Mouse (Mus musculus) myocyte (in vitro differentiated cells): Measurements from ENCODE around the gene Rapgef1.

Experiments
- E2F4 ChIP-seq: IDR thresholded peaks from one replicate; pipeline ENCODE4 v1.6.1; 2011; ENCODE audit warnings: mild to moderate bottlenecking, control low read depth, moderate library complexity; ENCODE audit not compliant: insufficient read depth
- MAX ChIP-seq: IDR thresholded peaks from one replicate; pipeline ENCODE4 v1.6.1; 2011; ENCODE audit warnings: low read depth, mild to moderate bottlenecking, control low read depth
- MYOD1 ChIP-seq, 3 experiments: IDR thresholded peaks; one replicate each; pipeline ENCODE4 v1.6.1; 2011; ENCODE audit warnings: control low read depth in 2 of 3, low read depth in 2 of 3, mild to moderate bottlenecking in 2 of 3, moderate library complexity in 1 of 3; ENCODE audit not compliant: insufficient read length in 2 of 3, control insufficient read depth in 1 of 3
- MYOG ChIP-seq, 3 experiments: IDR thresholded peaks; one replicate each; pipeline ENCODE4 v1.6.1; 2011; ENCODE audit warnings: control low read depth in 2 of 3, low read depth in 2 of 3, mild to moderate bottlenecking in 2 of 3; ENCODE audit not compliant: insufficient read length in 2 of 3, control insufficient read depth in 1 of 3, insufficient read depth in 1 of 3
- POLR2A ChIP-seq: IDR thresholded peaks from one replicate; pipeline ENCODE4 v1.6.1; 2011; ENCODE audit warnings: low read depth, mild to moderate bottlenecking, control low read depth, moderate library complexity; ENCODE audit not compliant: insufficient read length
- POLR2AphosphoS2 ChIP-seq: IDR thresholded peaks from one replicate; pipeline ENCODE4 v1.6.1; 2011; ENCODE audit warnings: low read depth, control low read depth; ENCODE audit not compliant: insufficient read length
- REST ChIP-seq: IDR thresholded peaks from one replicate; pipeline ENCODE4 v1.6.1; 2011; ENCODE audit warnings: mild to moderate bottlenecking, control low read depth, moderate library complexity; ENCODE audit not compliant: insufficient read depth, insufficient read length
- SRF ChIP-seq: IDR thresholded peaks from one replicate; pipeline ENCODE4 v1.6.1; 2011; ENCODE audit warnings: low read depth; ENCODE audit not compliant: control insufficient read depth, insufficient read length
- TCF12 ChIP-seq: IDR thresholded peaks from one replicate; pipeline ENCODE4 v1.6.1; 2011; ENCODE audit warnings: mild to moderate bottlenecking, control low read depth; ENCODE audit not compliant: poor library complexity, insufficient read depth, severe bottlenecking
- TCF3 ChIP-seq: IDR thresholded peaks from one replicate; pipeline ENCODE4 v1.6.1; 2011; ENCODE audit warnings: low read depth, control low read depth; ENCODE audit not compliant: insufficient read length
- USF1 ChIP-seq: IDR thresholded peaks from one replicate; pipeline ENCODE4 v1.6.1; 2011; ENCODE audit warnings: low read depth, mild to moderate bottlenecking, control low read depth, moderate library complexity

- no peak for TF ChIP-seq POLR2A
- TF ChIP-seq E2F4, result no peak
- TF ChIP-seq TCF12, result no peak
- TF ChIP-seq MYOG (IDR thresholded peaks at IDR 0.05; ENCODE audit: control insufficient read depth in 1 of 3, insufficient read depth in 1 of 3, insufficient read length in 2 of 3, low read depth in 2 of 3), result no peak
- TF ChIP-seq SRF, result no peak
- TF ChIP-seq MYOD1 (IDR thresholded peaks at IDR 0.05; ENCODE audit: control insufficient read depth in 1 of 3, insufficient read length in 2 of 3, low read depth in 2 of 3), result no peak
- no peak for TF ChIP-seq MAX
- TF ChIP-seq TCF3, result no peak
- TF ChIP-seq POLR2AphosphoS2, result no peak
- TF ChIP-seq USF1, result no peak
- TF ChIP-seq REST, result no peak
Observed at GRCm38 (mm10) chr2:29773323-29773722, 153.8 kb downstream of the Rapgef1 start.
